Mouse (Mus musculus) heart, embryonic 13.5 days (tissue): ENCODE results near the gene Irgq. TPM values are rescaled to one million over a fixed set of nuclear protein-coding genes. Genes with fewer than 3 reads are reported as not detected.
"Not testable (repeated sequence)": the region's sequence is repeated elsewhere in the genome, so short reads cannot be mapped to it uniquely, and the experiment has no call there.

ENCODE experiments used
- ATAC-seq: fragments of 200-750 bp; cut with Nextera tagmentation; 2 replicates; pipeline ENCODE4 v1.8.0; 2017; ENCODE audit warnings: moderate TSS enrichment; ENCODE audit not compliant: insufficient number of reproducible peaks, low FRiP score, low TSS enrichment; ENCODE audit errors: extremely low read depth
- H3K27ac ChIP-seq: fragments of 300-500 bp; sonication (generic); replicated peaks from 2 replicates; pipeline ENCODE4 v1.5.1; 2015; ENCODE audit warnings: moderate library complexity, mild to moderate bottlenecking, inconsistent platforms
- H3K27me3 ChIP-seq: fragments of 300-500 bp; sonication (generic); replicated peaks from 2 replicates; pipeline ENCODE4 v1.6.1; 2015; ENCODE audit warnings: mild to moderate bottlenecking, inconsistent platforms
- H3K36me3 ChIP-seq: fragments of 300-500 bp; sonication (generic); 2 replicates; pipeline ENCODE4 v1.6.1; 2015; ENCODE audit warnings: mild to moderate bottlenecking, inconsistent platforms
- H3K4me1 ChIP-seq: fragments of 300-500 bp; sonication (generic); 2 replicates; pipeline ENCODE4 v1.6.1; 2015; ENCODE audit warnings: inconsistent platforms
- H3K4me2 ChIP-seq: fragments of 300-500 bp; sonication (generic); 2 replicates; pipeline ENCODE4 v1.6.1; 2015; ENCODE audit warnings: inconsistent platforms, mild to moderate bottlenecking, moderate library complexity
- H3K4me3 ChIP-seq: fragments of 300-500 bp; sonication (generic); 2 replicates; pipeline ENCODE4 v1.5.1; 2015; ENCODE audit warnings: moderate library complexity, mild to moderate bottlenecking, inconsistent platforms
- H3K9ac ChIP-seq: fragments of 300-500 bp; sonication (generic); 2 replicates; pipeline ENCODE4 v1.6.1; 2015; ENCODE audit warnings: inconsistent platforms, mild to moderate bottlenecking, moderate library complexity
- H3K9me3 ChIP-seq: fragments of 300-500 bp; sonication (generic); 2 replicates; pipeline ENCODE4 v1.6.1; 2016; ENCODE audit warnings: inconsistent platforms
- whole genome bisulfite sequencing: fragments of 180-500 bp; shearing (Covaris S2); methylation state at CpG from one replicate; pipeline ENCODE4 v1.1.7; 2015; ENCODE audit warnings: mixed read lengths; 5-methylcytosine and 5-hydroxymethylcytosine counted together
- polyA plus RNA-seq: library from polyadenylated mRNA; unstranded; fragments of >200 nt; fragmentation: Nextera tagmentation; extraction: Ambion mirVana; gene quantifications from 2 replicates; pipeline ENCODE4 v1.2.1, GENCODE M21; 2015

The Irgq gene
- 4.6 and 5.6 TPM in 2 replicates for polyA plus RNA-seq

- WGBS, result under 1% methylated on average over 44 of the region's 44 CpGs
- Histone ChIP-seq H3K9me3 (no peaks in the 10 kb centered on the region), H3K4me2 (peak within 1 kb of the TSS; percentile 87), H3K4me3 (peak within 1 kb of the TSS; percentile 62), H3K27ac (peak within 1 kb of the TSS; percentile 85), H3K36me3 (peaks cover 32% of the 10 kb centered on the region), H3K4me1 (peaks cover 27% of the 10 kb centered on the region), H3K27me3 (peaks cover 14% of the 10 kb centered on the region), H3K9ac (peak within 1 kb of the TSS; percentile 93)
- ATAC-seq, result peak; percentile 85
Observed at GRCm38 (mm10) chr7:24530062-24530931, at the start of gene Irgq. Gene Irgq, plus strand, starts transcription at chr7:24530689.

DNA sequence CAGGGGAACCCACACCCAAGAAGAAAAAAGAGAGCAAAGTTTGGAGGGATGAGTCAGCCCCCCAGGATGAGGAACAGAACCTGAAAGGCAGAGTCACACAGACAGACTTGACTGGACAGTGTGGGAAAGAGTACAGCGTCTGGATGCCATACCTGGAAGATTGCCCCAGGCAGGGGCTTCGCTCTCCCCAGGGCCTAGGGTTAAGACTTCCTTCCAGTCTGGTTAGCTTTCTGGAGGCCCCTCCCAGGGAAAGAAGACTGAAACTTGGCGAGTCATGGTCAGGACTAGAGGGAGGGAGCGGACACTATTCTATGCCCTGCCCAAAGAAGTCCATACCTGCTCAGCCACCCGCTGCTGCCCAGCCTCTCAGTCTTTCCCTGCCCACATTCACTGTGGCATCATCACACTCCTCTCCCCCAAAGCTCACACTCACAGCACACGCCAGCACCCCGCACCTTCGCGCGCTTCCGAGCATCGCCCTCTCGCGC, 49.5 kb upstream of the Irgq start:
- no peak for ATAC-seq
- Histone ChIP-seq H3K4me2 (peak overlapping the region; percentile 86), H3K9me3 (no peaks in the 10 kb centered on the region), H3K4me1 (peaks cover 11% of the 10 kb centered on the region), H3K9ac (peak overlapping the region; percentile 82), H3K4me3 (peak overlapping the region; percentile 65), H3K36me3 (no peaks in the 10 kb centered on the region), H3K27me3 (peaks cover 77% of the 10 kb centered on the region), H3K27ac (no peak overlapping the region)
- 15% methylated on average over 14 of the region's 14 CpGs for WGBS

- no peak within 1 kb of the TSS for H3K27ac ChIP-seq
- no peaks in the 10 kb centered on the region for H3K9me3 ChIP-seq
- H3K27me3 ChIP-seq, result peaks cover 82% of the 10 kb centered on the region
Observed at GRCm38 (mm10) chr7:24481474-24482207, 48.8 kb upstream of the Irgq start, which contains the start of gene Cadm4. Gene Cadm4, plus strand, starts transcription at chr7:24482023.

GRCm38 (mm10) chr7:24482208-24483020, 48.1 kb upstream of the Irgq start:
- Histone ChIP-seq H3K4me3 (peak overlapping the region; percentile 65), H3K4me2 (peak overlapping the region; percentile 86), H3K36me3 (no peaks in the 10 kb centered on the region), H3K4me1 (peaks cover 15% of the 10 kb centered on the region), H3K9ac (peak overlapping the region; percentile 82), H3K27me3 (peaks cover 82% of the 10 kb centered on the region), H3K27ac (no peak overlapping the region), H3K9me3 (no peaks in the 10 kb centered on the region)
- ATAC-seq, result peak; percentile 21
- 5% methylated on average over 14 of the region's 38 CpGs for WGBS

More at GRCm38 (mm10) chr7:24481474-24482207, 48.8 kb upstream of the Irgq start, which contains the start of gene Cadm4:
- WGBS, result under 1% methylated on average over 78 of the region's 83 CpGs
- Histone ChIP-seq H3K4me2 (peak within 1 kb of the TSS; percentile 86), H3K4me3 (peak within 1 kb of the TSS; percentile 65), H3K4me1 (peaks cover 11% of the 10 kb centered on the region), H3K9ac (peak within 1 kb of the TSS; percentile 82), H3K36me3 (no peaks in the 10 kb centered on the region)
- peak; percentile 80 for ATAC-seq

DNA sequence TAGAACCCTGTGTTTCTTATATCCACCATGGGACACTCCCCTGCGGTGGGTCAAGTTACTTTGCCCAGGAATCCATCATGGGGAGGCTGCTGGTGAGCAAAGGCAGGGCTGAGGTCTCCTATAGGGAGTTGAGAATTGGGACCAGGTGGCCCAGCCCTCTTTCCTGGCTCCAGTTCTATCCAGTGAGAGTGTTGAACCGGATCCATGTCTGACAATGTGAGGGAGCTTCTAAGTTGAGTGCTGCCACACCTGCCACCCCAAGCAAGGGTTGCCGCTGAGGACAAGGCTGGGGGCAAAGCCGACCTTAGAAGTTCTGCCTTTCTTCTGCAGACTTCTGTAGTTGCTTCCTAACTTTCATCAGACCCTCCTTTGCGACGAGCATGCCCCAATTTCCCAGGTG, 47.2 kb upstream of the Irgq start:
- H3K36me3 ChIP-seq, H3K4me2 ChIP-seq, H3K9ac ChIP-seq, H3K9me3 ChIP-seq, H3K27ac ChIP-seq, H3K4me3 ChIP-seq, ATAC-seq: not testable (repeated sequence)
- 48% methylated on average over 6 of the region's 6 CpGs for WGBS
- Histone ChIP-seq H3K4me1 (peaks cover 15% of the 10 kb centered on the region), H3K27me3 (peaks cover 82% of the 10 kb centered on the region)

GRCm38 (mm10) chr7:24485481-24485880, 45.0 kb upstream of the Irgq start:
- Histone ChIP-seq H3K27me3 (peaks cover 60% of the 10 kb centered on the region), H3K4me1 (peaks cover 15% of the 10 kb centered on the region), H3K9me3 (no peaks in the 10 kb centered on the region), H3K9ac (no peak overlapping the region), H3K4me2 (no peak overlapping the region), H3K36me3 (no peaks in the 10 kb centered on the region), H3K4me3 (no peak overlapping the region), H3K27ac (no peak overlapping the region)
- no peak for ATAC-seq
- WGBS, result 69% methylated on average over 9 of the region's 9 CpGs

GRCm38 (mm10) chr7:24486654-24487130, 43.8 kb upstream of the Irgq start:
- H3K9me3 ChIP-seq, result no peaks in the 10 kb centered on the region
- no peak for ATAC-seq
- no peak overlapping the region for H3K4me3 ChIP-seq
- no peaks in the 10 kb centered on the region for H3K36me3 ChIP-seq
- peaks cover 48% of the 10 kb centered on the region for H3K27me3 ChIP-seq
- peaks cover 8% of the 10 kb centered on the region; the same call in 1 of the 2 replicates for H3K4me1 ChIP-seq
- no peak overlapping the region for H3K9ac ChIP-seq
- no peak overlapping the region for H3K27ac ChIP-seq
- H3K4me2 ChIP-seq, result no peak overlapping the region
- WGBS, result 61% methylated on average over 9 of the region's 9 CpGs

DNA sequence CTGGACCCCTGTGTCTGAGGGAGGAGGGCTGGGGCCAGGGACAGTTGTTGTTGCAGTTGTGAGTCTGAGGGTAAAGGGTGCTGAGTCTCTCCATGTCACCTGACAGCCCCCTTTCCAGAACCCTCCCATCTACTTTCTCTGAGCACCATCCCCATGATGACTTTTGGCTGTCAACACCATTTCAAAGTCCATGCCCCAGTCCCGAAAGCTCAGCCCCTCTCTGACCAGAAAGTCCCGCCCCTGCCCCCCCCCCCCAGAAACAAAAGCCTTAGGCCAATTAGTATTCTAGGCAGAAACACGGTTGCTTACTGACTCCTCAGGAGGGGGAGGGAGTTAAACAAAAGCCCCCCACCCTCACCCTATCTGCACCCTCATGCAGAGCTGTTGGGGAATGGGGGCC, 43.1 kb upstream of the Irgq start:
- no peak for ATAC-seq
- Histone ChIP-seq H3K36me3 (no peaks in the 10 kb centered on the region), H3K9ac (no peak overlapping the region), H3K27ac (no peak overlapping the region), H3K9me3 (no peaks in the 10 kb centered on the region), H3K27me3 (peaks cover 41% of the 10 kb centered on the region), H3K4me3 (no peak overlapping the region), H3K4me1 (peaks cover 5% of the 10 kb centered on the region; the same call in 1 of the 2 replicates), H3K4me2 (no peak overlapping the region)
- 11% methylated on average over 3 of the region's 3 CpGs for WGBS

DNA sequence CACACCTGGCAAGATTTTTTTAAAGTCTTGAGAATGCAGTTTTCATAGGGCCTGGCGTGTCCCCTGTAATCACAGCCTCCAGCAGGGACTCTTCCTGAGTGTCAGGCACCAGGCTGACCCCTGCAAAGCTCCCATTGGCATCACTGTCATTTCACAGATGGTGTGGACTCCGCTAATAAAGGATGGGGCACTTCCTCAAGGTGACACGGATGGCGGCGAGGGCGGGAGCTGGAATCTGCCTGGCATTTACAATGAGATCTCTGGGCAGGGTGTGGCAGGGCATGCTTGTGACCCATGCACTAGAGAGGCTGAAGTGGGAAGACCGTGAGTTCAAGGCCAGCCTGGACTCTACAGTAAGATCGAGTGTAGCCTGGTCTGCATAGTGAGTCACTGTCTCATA, 42.2 kb upstream of the Irgq start:
- Histone ChIP-seq H3K27me3 (peaks cover 34% of the 10 kb centered on the region), H3K36me3 (no peaks in the 10 kb centered on the region)
- WGBS, result 77% methylated on average over 8 of the region's 8 CpGs

DNA sequence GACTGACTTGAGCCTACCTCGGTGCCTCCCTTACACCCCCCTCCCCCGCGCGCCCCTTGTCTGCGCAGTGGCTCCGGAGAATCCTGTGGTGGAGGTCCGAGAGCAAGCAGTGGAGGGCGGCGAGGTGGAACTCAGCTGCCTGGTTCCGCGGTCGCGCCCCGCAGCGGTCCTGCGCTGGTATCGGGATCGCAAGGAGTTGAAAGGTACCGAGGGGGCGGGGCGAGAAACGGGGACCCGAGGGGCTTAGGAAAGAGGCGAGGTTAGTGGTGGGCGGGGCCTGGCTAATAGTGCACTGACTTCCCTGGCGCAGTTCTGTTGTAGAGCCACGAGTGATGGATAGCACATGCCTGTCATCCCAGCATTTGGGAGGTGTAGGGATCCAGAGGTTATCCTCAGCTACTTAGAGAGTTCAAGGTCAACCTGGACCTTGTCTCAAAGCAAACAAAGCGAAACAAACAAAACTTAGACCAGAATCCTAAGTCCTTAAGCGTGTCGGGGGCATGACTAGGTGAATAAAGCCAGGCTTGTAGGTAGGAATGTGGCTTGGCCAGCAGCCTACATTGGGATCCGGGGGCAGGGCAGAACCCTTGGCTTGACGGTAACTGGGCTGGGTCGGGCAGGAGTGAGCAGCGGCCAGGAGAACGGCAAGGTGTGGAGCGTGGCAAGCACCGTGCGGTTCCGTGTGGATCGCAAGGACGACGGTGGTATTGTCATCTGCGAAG, 30.5 kb upstream of the Irgq start:
- H3K4me1 ChIP-seq, result peaks cover 23% of the 10 kb centered on the region
- WGBS, result 9% methylated on average over 43 of the region's 43 CpGs
- H3K4me3 ChIP-seq, result peak overlapping the region; percentile 44
- H3K36me3 ChIP-seq, result no peaks in the 10 kb centered on the region
- no peak for ATAC-seq
- H3K4me2 ChIP-seq, result peak overlapping the region; percentile 70
- peaks cover 80% of the 10 kb centered on the region for H3K27me3 ChIP-seq
- no peaks in the 10 kb centered on the region; the same call in 1 of the 2 replicates for H3K9me3 ChIP-seq
- peak overlapping the region; percentile 61 for H3K9ac ChIP-seq
- no peak overlapping the region for H3K27ac ChIP-seq

More for the DNA sequence above, 42.2 kb upstream of the Irgq start:
- no peak for ATAC-seq
- H3K9me3 ChIP-seq, result no peaks in the 10 kb centered on the region
- H3K27ac ChIP-seq, result no peak overlapping the region
- H3K4me2 ChIP-seq, result no peak overlapping the region
- H3K4me3 ChIP-seq, result no peak overlapping the region
- H3K4me1 ChIP-seq, result peaks cover 4% of the 10 kb centered on the region; the same call in 1 of the 2 replicates
- H3K9ac ChIP-seq, result no peak overlapping the region
